Mouse (Mus musculus) CH12.LX (cell line): ENCODE results near the gene Gm10160. TPM values are rescaled to one million over a fixed set of nuclear protein-coding genes. Genes with fewer than 3 reads are reported as not detected.

ENCODE experiments used
- DNase-seq: peaks from one replicate; pipeline ENCODE4 v3.0.0-alpha.2; 2013; ENCODE audit errors: extremely low read depth
- H3K27ac ChIP-seq: 2 replicates; pipeline ENCODE4 v1.5.1; 2012; ENCODE audit warnings: low read depth, mild to moderate bottlenecking, control low read depth, moderate library complexity; ENCODE audit not compliant: insufficient read depth
- H3K27me3 ChIP-seq: replicated peaks from 2 replicates; pipeline ENCODE3; 2012; ENCODE audit warnings: inconsistent platforms
- H3K36me3 ChIP-seq, 2 experiments: replicated peaks in 1 of 2; 2 replicates each; pipeline versions ENCODE3 to v1.6.1; 2012; ENCODE audit warnings: inconsistent platforms in 1 of 2, low read length in 1 of 2, mild to moderate bottlenecking in 1 of 2, mixed read lengths in 1 of 2, moderate library complexity in 1 of 2; ENCODE audit not compliant: control insufficient read depth in 1 of 2, insufficient read depth in 1 of 2
- H3K4me1 ChIP-seq, 2 experiments: 2 replicates each; pipeline ENCODE4 v1.6.1; 2012; ENCODE audit warnings: inconsistent platforms in 1 of 2, moderate library complexity in 1 of 2; ENCODE audit not compliant: insufficient read depth in 2 of 2, control insufficient read depth in 1 of 2
- H3K4me2 ChIP-seq: 2 replicates; pipeline ENCODE4 v1.6.1; 2012; ENCODE audit warnings: low read depth, mild to moderate bottlenecking, control low read depth; ENCODE audit not compliant: poor library complexity, insufficient read depth, severe bottlenecking
- H3K4me3 ChIP-seq, 3 experiments: fragments of 150-350 bp in 1 of 3; sonication (generic) in 1 of 3; replicated peaks in 1 of 3; 2 replicates each; pipeline versions ENCODE3 to v1.5.1; 2011 to 2012; ENCODE audit warnings: low read depth in 2 of 3, low read length in 2 of 3, mild to moderate bottlenecking in 2 of 3, moderate library complexity in 2 of 3, control low read depth in 1 of 3, improper control_type of control experiment in 1 of 3, inconsistent platforms in 1 of 3, mixed read lengths in 1 of 3; ENCODE audit not compliant: poor library complexity in 1 of 3
- H3K79me2 ChIP-seq: replicated peaks from 2 replicates; pipeline ENCODE4 v1.6.1; 2012; ENCODE audit warnings: mild to moderate bottlenecking, moderate library complexity; ENCODE audit not compliant: control insufficient read depth, poor library complexity, insufficient read depth, severe bottlenecking; ENCODE audit errors: extremely low read depth
- H3K9ac ChIP-seq: 2 replicates; pipeline ENCODE4 v1.6.1; 2012; ENCODE audit warnings: low read depth, mild to moderate bottlenecking, control low read depth, moderate library complexity; ENCODE audit not compliant: insufficient read depth
- H3K9me3 ChIP-seq: replicated peaks from 2 replicates; pipeline ENCODE3; 2012; ENCODE audit warnings: low read length, inconsistent platforms, mixed read lengths
- BHLHE40 ChIP-seq: IDR thresholded peaks from 2 replicates; pipeline ENCODE4 v1.6.1; 2011; ENCODE audit warnings: mild to moderate bottlenecking, low read depth, low read length, improper control_type of control experiment
- CTCF ChIP-seq, 2 experiments: IDR thresholded peaks in 1 of 2; conservative IDR thresholded peaks in 1 of 2; 2 replicates each; pipeline ENCODE4 v1.5.1; 2011 to 2012; ENCODE audit warnings: low read depth in 2 of 2, low read length in 2 of 2, improper control_type of control experiment in 1 of 2, inconsistent platforms in 1 of 2, mild to moderate bottlenecking in 1 of 2, moderate library complexity in 1 of 2
- E2F4 ChIP-seq: IDR thresholded peaks from 2 replicates; pipeline ENCODE4 v1.6.1; 2011; ENCODE audit warnings: low read depth, low read length, improper control_type of control experiment; ENCODE audit not compliant: insufficient replicate concordance
- ELF1 ChIP-seq: IDR thresholded peaks from 2 replicates; pipeline ENCODE4 v1.6.1; 2014; ENCODE audit warnings: low read depth, mild to moderate bottlenecking, inconsistent platforms, low read length, improper control_type of control experiment
- ETS1 ChIP-seq: conservative IDR thresholded peaks from 2 replicates; pipeline ENCODE4 v1.6.1; 2012; ENCODE audit warnings: low read depth, mild to moderate bottlenecking, inconsistent platforms, low read length, improper control_type of control experiment, moderate library complexity
- HCFC1 ChIP-seq: IDR thresholded peaks from 2 replicates; pipeline ENCODE4 v1.6.1; 2012; ENCODE audit warnings: low read depth, mild to moderate bottlenecking, inconsistent platforms, low read length, improper control_type of control experiment
- IRF4 ChIP-seq: IDR thresholded peaks from 2 replicates; pipeline ENCODE4 v1.6.1; 2014; ENCODE audit warnings: low read depth, mild to moderate bottlenecking, inconsistent platforms, low read length, improper control_type of control experiment
- KAT2A ChIP-seq: IDR thresholded peaks from 2 replicates; pipeline ENCODE4 v1.6.1; 2012; ENCODE audit warnings: low read length, improper control_type of control experiment, inconsistent platforms; ENCODE audit not compliant: insufficient replicate concordance
- MAFK ChIP-seq: IDR thresholded peaks from 2 replicates; pipeline ENCODE4 v1.6.1; 2011; ENCODE audit warnings: low read length, improper control_type of control experiment; ENCODE audit not compliant: insufficient replicate concordance
- MAX ChIP-seq: IDR thresholded peaks from 2 replicates; pipeline ENCODE4 v1.6.1; 2011; ENCODE audit warnings: low read length, improper control_type of control experiment
- MXI1 ChIP-seq: IDR thresholded peaks from 2 replicates; pipeline ENCODE4 v1.6.1; 2011; ENCODE audit warnings: mild to moderate bottlenecking, low read depth, low read length, improper control_type of control experiment
- NELFE ChIP-seq: IDR thresholded peaks from 2 replicates; pipeline ENCODE4 v1.6.1; 2011; ENCODE audit warnings: low read depth, low read length, improper control_type of control experiment
- NRF1 ChIP-seq: IDR thresholded peaks from 2 replicates; pipeline ENCODE4 v1.6.1; 2014; ENCODE audit warnings: low read depth, mild to moderate bottlenecking, inconsistent platforms, low read length, improper control_type of control experiment, moderate library complexity
- PAX5 ChIP-seq: IDR thresholded peaks from 2 replicates; pipeline ENCODE4 v1.6.1; 2012; ENCODE audit warnings: low read length, inconsistent platforms, mixed read lengths
- POLR2A ChIP-seq: IDR thresholded peaks from 2 replicates; pipeline ENCODE4 v1.6.1; 2011; ENCODE audit warnings: low read depth, mild to moderate bottlenecking, improper control_type of control experiment, low read length
- RCOR1 ChIP-seq: conservative IDR thresholded peaks from 2 replicates; pipeline ENCODE4 v1.6.1; 2012; ENCODE audit warnings: low read depth, mild to moderate bottlenecking, inconsistent platforms, low read length, improper control_type of control experiment
- USF2 ChIP-seq: conservative IDR thresholded peaks from 2 replicates; pipeline ENCODE4 v1.6.1; 2011; ENCODE audit warnings: low read depth, low read length, improper control_type of control experiment
- ZC3H11A ChIP-seq: IDR thresholded peaks from 2 replicates; pipeline ENCODE4 v1.6.1; 2012; ENCODE audit warnings: low read depth, mild to moderate bottlenecking, inconsistent platforms, low read length, improper control_type of control experiment
- ZKSCAN1 ChIP-seq: IDR thresholded peaks from 2 replicates; pipeline ENCODE4 v1.6.1; 2012; ENCODE audit warnings: low read depth, inconsistent platforms, low read length, improper control_type of control experiment, borderline replicate concordance
- ZMIZ1 ChIP-seq: IDR thresholded peaks from 2 replicates; pipeline ENCODE4 v1.6.1; 2012; ENCODE audit warnings: low read depth, mild to moderate bottlenecking, inconsistent platforms, low read length, improper control_type of control experiment
- ZNF384 ChIP-seq: IDR thresholded peaks from 2 replicates; pipeline ENCODE4 v1.6.1; 2012; ENCODE audit warnings: low read depth, low read length, improper control_type of control experiment, inconsistent platforms
- dilution Hi-C: fragments of 300-500 bp; cut with MboI; formaldehyde crosslinking; loops from 2 replicates; pipeline ENCODE4 v1.14.3; 2020; ENCODE audit warnings: low sequenced_read_pairs; ENCODE audit not compliant: extremely low pct_unique_long_range_greater_than_20kb, extremely low pct_ligation_motif_present
- in situ Hi-C: fragments of 300-500 bp; cut with MboI; formaldehyde crosslinking; loops from 3 replicates; pipeline ENCODE4 v1.14.3; 2019; ENCODE audit warnings: low sequenced_read_pairs, low pct_ligation_motif_present, low pct_unique_long_range_greater_than_20kb, mixed read lengths
- polyA plus RNA-seq: library from polyadenylated mRNA; unstranded; fragments of >175 nt; gene quantifications from 2 replicates; pipeline ENCODE4 v1.2.1, GENCODE M21; 2012; ENCODE audit warnings: low read depth; ENCODE audit not compliant: insufficient read length
- total RNA-seq, 2 experiments: library from RNA; depleted of rRNA; stranded (reverse); fragments of 300-350 nt in 1 of 2; fragments of >200 nt in 1 of 2; gene quantifications; 2 replicates each; pipeline ENCODE4 v1.2.3; 2012 to 2014

Gm10160 gene
- total RNA-seq (2012; rRNA removed) (not detected in 2 replicates), total RNA-seq (2014; rRNA removed) (not detected in 2 replicates), polyA plus RNA-seq (not detected in 2 replicates)

GRCm38 (mm10) chr7:81855694-81856093 is at the start of gene Gm10160:
Gene Gm10160 (minus strand): TSS chr7:81855794.
- dilution Hi-C loops: no loop called here
- Histone ChIP-seq H3K27me3 (peaks cover 14% of the 10 kb centered on the region), H3K4me1 (peaks cover 13 to 22% of the 10 kb centered on the region in 2 experiments), H3K36me3 (no peaks in the 10 kb centered on the region), H3K9ac (no peak within 1 kb of the TSS), H3K9me3 (no peaks in the 10 kb centered on the region), H3K4me3 (no peak within 1 kb of the TSS), H3K4me2 (no peak within 1 kb of the TSS), H3K27ac (no peak within 1 kb of the TSS), H3K79me2 (no peaks in the 10 kb centered on the region)
- no peak for TF ChIP-seq PAX5
- no peak for TF ChIP-seq MXI1
- no peak for TF ChIP-seq ZKSCAN1
- TF ChIP-seq E2F4: no peak
- TF ChIP-seq BHLHE40: no peak
- no peak for TF ChIP-seq POLR2A
- TF ChIP-seq KAT2A: no peak
- TF ChIP-seq NRF1: no peak
- no peak for TF ChIP-seq ZMIZ1
- TF ChIP-seq ETS1: no peak
- no peak for TF ChIP-seq MAX
- TF ChIP-seq USF2: no peak
- no peak for TF ChIP-seq MAFK
- TF ChIP-seq IRF4: no peak
- no peak for TF ChIP-seq ZC3H11A
- no peak for TF ChIP-seq NELFE
- no peak for TF ChIP-seq ZNF384
- no peak for TF ChIP-seq ELF1
- TF ChIP-seq CTCF (conservative IDR thresholded peaks at IDR 0.05 in 1 of 2, IDR thresholded peaks at IDR 0.05 in 1 of 2; ENCODE audit: low read depth in 2 of 2, low read length in 2 of 2): no peak
- no peak for TF ChIP-seq RCOR1
- DNase-seq: no peak
- in situ Hi-C loops: no loop called here

GRCm38 (mm10) chr7:81904926-81905325 is 49.3 kb upstream of the Gm10160 start:
- Histone ChIP-seq H3K27ac (no peak overlapping the region), H3K4me1 (no peaks in the 10 kb centered on the region), H3K9ac (no peak overlapping the region), H3K79me2 (no peaks in the 10 kb centered on the region), H3K36me3 (no peaks in the 10 kb centered on the region), H3K4me3 (no peak overlapping the region), H3K4me2 (no peak overlapping the region), H3K27me3 (no peaks in the 10 kb centered on the region), H3K9me3 (no peaks in the 10 kb centered on the region)
- TF ChIP-seq HCFC1 (no peak), ZMIZ1 (no peak)
- dilution Hi-C loops: no loop called here
- no peak for DNase-seq
- in situ Hi-C loops: no loop called here
